Mouse (Mus musculus) brain, embryonic 14.5 days (tissue): ENCODE results near the gene Ncoa5.

Experiments used
- CTCF ChIP-seq: fragments of 200-500 bp; IDR thresholded peaks from 2 replicates; pipeline ENCODE4 v1.5.1; 2012; ENCODE audit warnings: inconsistent platforms, mild to moderate bottlenecking, moderate library complexity, borderline replicate concordance; ENCODE audit not compliant: insufficient read depth, insufficient read length; ENCODE audit errors: extremely low read depth
- POLR2A ChIP-seq: fragments of 200-500 bp; IDR thresholded peaks from 2 replicates; pipeline ENCODE4 v1.6.1; 2012; ENCODE audit warnings: mild to moderate bottlenecking, inconsistent platforms, borderline replicate concordance; ENCODE audit not compliant: poor library complexity, insufficient read depth, insufficient read length, severe bottlenecking; ENCODE audit errors: extremely low read depth

DNA sequence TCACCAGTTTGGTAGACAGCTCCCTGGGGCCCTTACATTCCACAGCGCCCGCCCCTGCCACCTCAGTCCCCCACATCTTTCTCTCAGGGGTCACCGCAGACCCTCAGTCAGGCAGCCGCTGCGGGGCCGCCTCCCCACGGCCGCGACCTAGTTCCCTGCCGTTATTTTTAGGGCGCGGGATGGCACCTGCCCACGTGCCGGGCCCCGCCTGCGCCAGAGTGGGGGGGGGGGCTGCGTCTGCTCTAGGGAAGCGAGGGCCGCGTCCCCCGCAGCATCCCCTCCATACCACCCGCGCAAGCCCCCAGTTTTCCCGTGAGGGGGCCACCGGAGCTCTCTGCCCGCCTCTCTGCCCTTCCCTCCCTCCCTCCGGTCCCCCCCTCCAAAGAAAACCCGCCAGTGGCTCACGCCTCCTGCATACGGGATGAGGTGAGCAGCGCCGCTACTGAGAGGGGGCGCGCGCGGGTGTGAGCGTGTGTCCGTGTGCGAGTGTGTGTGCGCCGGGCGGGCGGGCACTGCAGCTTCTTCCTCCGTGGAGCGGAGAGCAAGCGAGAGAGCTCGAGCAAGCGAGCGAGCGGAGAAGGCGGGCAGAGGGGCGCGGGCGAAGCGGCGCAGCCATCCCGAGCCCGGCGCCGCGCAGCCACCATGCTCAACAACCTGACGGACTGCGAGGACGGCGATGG lies 66.8 kb downstream of the Ncoa5 start:
- TF ChIP-seq POLR2A: no peak
- no peak for TF ChIP-seq CTCF
